Mouse (Mus musculus): ENCODE measurements around the gene Adcy7. TPM values are rescaled to one million over a fixed set of nuclear protein-coding genes. Genes with fewer than 3 reads are reported as not detected.

Gene Adcy7
- polyA plus RNA-seq, 1 experiment from 2014 or later, result 2.3 TPM

- H3K4me2 ChIP-seq (replicated peaks; ENCODE audit: low read depth), result no peak overlapping the region
- no peak overlapping the region for H3K9ac ChIP-seq (ENCODE audit: low read depth, low read length)
- TF ChIP-seq CTCF (IDR thresholded peaks at IDR 0.05; ENCODE audit: low read depth), result no peak
- no peaks in the 10 kb centered on the region for H3K4me1 ChIP-seq (replicated peaks; ENCODE audit: control insufficient read depth, insufficient read depth, low read length)
- peaks cover 23% of the 10 kb centered on the region; the same call in 1 of the 2 replicates for H3K36me3 ChIP-seq (ENCODE audit: control insufficient read depth, insufficient read depth)
- no peak overlapping the region for H3K4me3 ChIP-seq (ENCODE audit: low read depth, low read length)
- H3K9me3 ChIP-seq (ENCODE audit: control insufficient read depth), result no peaks in the 10 kb centered on the region
- no peak for ATAC-seq
- WGBS, result 87% methylated on average over 11 of the region's 11 CpGs
- no peaks in the 10 kb centered on the region for H3K27me3 ChIP-seq (replicated peaks; ENCODE audit: control insufficient read depth, insufficient read depth, low read length)
- H3K27ac ChIP-seq (ENCODE audit: low read depth, low read length), result no peak overlapping the region
These were observed 13.7 kb upstream of the Adcy7 start for GRCm38 (mm10) chr8:88258544-88258943.

- TF ChIP-seq CTCF (IDR thresholded peaks at IDR 0.05; ENCODE audit: low read depth), result no peak
- no peaks in the 10 kb centered on the region for H3K27me3 ChIP-seq (replicated peaks; ENCODE audit: control insufficient read depth, insufficient read depth, low read length)
- 84% methylated on average over 7 of the region's 7 CpGs for whole genome bisulfite sequencing
- no peaks in the 10 kb centered on the region for H3K9me3 ChIP-seq (ENCODE audit: control insufficient read depth)
- no peak overlapping the region for H3K9ac ChIP-seq (ENCODE audit: low read depth, low read length)
- H3K27ac ChIP-seq (ENCODE audit: low read depth, low read length), result no peak overlapping the region
- peaks cover 10% of the 10 kb centered on the region; the same call in 1 of the 2 replicates for H3K36me3 ChIP-seq (ENCODE audit: control insufficient read depth, insufficient read depth)
- no peak for ATAC-seq
- H3K4me1 ChIP-seq (replicated peaks; ENCODE audit: control insufficient read depth, insufficient read depth, low read length), result no peaks in the 10 kb centered on the region
- no peak overlapping the region for H3K4me3 ChIP-seq (ENCODE audit: low read depth, low read length)
- no peak overlapping the region for H3K4me2 ChIP-seq (replicated peaks; ENCODE audit: low read depth)
These were observed 11.7 kb upstream of the Adcy7 start for GRCm38 (mm10) chr8:88260466-88260980.

- no peak for ATAC-seq
- 27% methylated on average over 14 of the region's 14 CpGs for WGBS
- Histone ChIP-seq H3K4me3 (ENCODE audit: low read depth, low read length) (no peak overlapping the region), H3K9me3 (ENCODE audit: control insufficient read depth) (no peaks in the 10 kb centered on the region), H3K4me1 (replicated peaks; ENCODE audit: control insufficient read depth, insufficient read depth, low read length) (no peaks in the 10 kb centered on the region), H3K9ac (ENCODE audit: low read depth, low read length) (no peak overlapping the region), H3K4me2 (replicated peaks; ENCODE audit: low read depth) (no peak overlapping the region), H3K27me3 (replicated peaks; ENCODE audit: control insufficient read depth, insufficient read depth, low read length) (no peaks in the 10 kb centered on the region), H3K27ac (ENCODE audit: low read depth, low read length) (no peak overlapping the region), H3K36me3 (ENCODE audit: control insufficient read depth, insufficient read depth) (no peaks in the 10 kb centered on the region)
- no peak for TF ChIP-seq CTCF (IDR thresholded peaks at IDR 0.05; ENCODE audit: low read depth)
These were observed 9.2 kb upstream of the Adcy7 start for GRCm38 (mm10) chr8:88262831-88263635.

GRCm38 (mm10) chr8:88265511-88265910, 6.7 kb upstream of the Adcy7 start:
- ATAC-seq, result no peak
- H3K9ac ChIP-seq (ENCODE audit: low read depth, low read length), result no peak overlapping the region
- no peak overlapping the region for H3K4me3 ChIP-seq (ENCODE audit: low read depth, low read length)
- H3K9me3 ChIP-seq (ENCODE audit: control insufficient read depth), result no peaks in the 10 kb centered on the region
- no peak for TF ChIP-seq CTCF (IDR thresholded peaks at IDR 0.05; ENCODE audit: low read depth)
- no peaks in the 10 kb centered on the region for H3K27me3 ChIP-seq (replicated peaks; ENCODE audit: control insufficient read depth, insufficient read depth, low read length)
- H3K4me2 ChIP-seq (replicated peaks; ENCODE audit: low read depth), result no peak overlapping the region
- WGBS, result 17% methylated on average over 2 of the region's 2 CpGs
- H3K36me3 ChIP-seq (ENCODE audit: control insufficient read depth, insufficient read depth), result no peaks in the 10 kb centered on the region
- H3K4me1 ChIP-seq (replicated peaks; ENCODE audit: control insufficient read depth, insufficient read depth, low read length), result no peaks in the 10 kb centered on the region
- no peak overlapping the region for H3K27ac ChIP-seq (ENCODE audit: low read depth, low read length)

GRCm38 (mm10) chr8:88266170-88266800, 5.9 kb upstream of the Adcy7 start:
- no peak for ATAC-seq
- Histone ChIP-seq H3K9ac (ENCODE audit: low read depth, low read length) (no peak overlapping the region), H3K4me1 (replicated peaks; ENCODE audit: control insufficient read depth, insufficient read depth, low read length) (no peaks in the 10 kb centered on the region), H3K4me2 (replicated peaks; ENCODE audit: low read depth) (no peak overlapping the region), H3K4me3 (ENCODE audit: low read depth, low read length) (no peak overlapping the region), H3K27ac (ENCODE audit: low read depth, low read length) (no peak overlapping the region), H3K9me3 (ENCODE audit: control insufficient read depth) (no peaks in the 10 kb centered on the region), H3K27me3 (replicated peaks; ENCODE audit: control insufficient read depth, insufficient read depth, low read length) (0 out of 2 replicates have a peak, but pooled peaks cover under 1% of the 10 kb centered on the region), H3K36me3 (ENCODE audit: control insufficient read depth, insufficient read depth) (no peaks in the 10 kb centered on the region)
- peak; percentile 88 for TF ChIP-seq CTCF (IDR thresholded peaks at IDR 0.05; ENCODE audit: low read depth)
- 43% methylated on average over 10 of the region's 10 CpGs for WGBS

- Histone ChIP-seq H3K9me3 (ENCODE audit: control insufficient read depth) (no peaks in the 10 kb centered on the region), H3K4me3 (ENCODE audit: low read depth, low read length) (no peak overlapping the region), H3K27me3 (replicated peaks; ENCODE audit: control insufficient read depth, insufficient read depth, low read length) (peaks cover 7% of the 10 kb centered on the region), H3K9ac (ENCODE audit: low read depth, low read length) (no peak overlapping the region), H3K27ac (ENCODE audit: low read depth, low read length) (no peak overlapping the region), H3K4me1 (replicated peaks; ENCODE audit: control insufficient read depth, insufficient read depth, low read length) (no peaks in the 10 kb centered on the region), H3K36me3 (ENCODE audit: control insufficient read depth, insufficient read depth) (no peaks in the 10 kb centered on the region), H3K4me2 (replicated peaks; ENCODE audit: low read depth) (no peak overlapping the region)
- no peak for ATAC-seq
- WGBS, result 71% methylated on average over 14 of the region's 14 CpGs
- TF ChIP-seq CTCF (IDR thresholded peaks at IDR 0.05; ENCODE audit: low read depth), result no peak
These were observed 5.3 kb upstream of the Adcy7 start for GRCm38 (mm10) chr8:88266801-88267403.

Measured in intestine, postnatal 0 days (tissue).